Mouse (Mus musculus) brown adipose tissue, adult 24 weeks (tissue): ENCODE data around the gene Cd247. TPM values are rescaled to one million over a fixed set of nuclear protein-coding genes. Genes with fewer than 3 reads are reported as not detected.

Source experiments
- H3K27ac ChIP-seq: fragments of 200-500 bp; replicated peaks from 2 replicates; pipeline ENCODE4 v1.5.1; 2012; ENCODE audit warnings: low read depth, mild to moderate bottlenecking, low read length
- H3K4me1 ChIP-seq: fragments of 200-500 bp; 2 replicates; pipeline ENCODE4 v1.6.1; 2012; ENCODE audit warnings: low read length, mixed read lengths; ENCODE audit not compliant: control insufficient read depth, insufficient read depth, insufficient read length
- H3K4me3 ChIP-seq: fragments of 200-500 bp; 2 replicates; pipeline ENCODE4 v1.5.1; 2012; ENCODE audit warnings: low read depth, mild to moderate bottlenecking, low read length, moderate library complexity; ENCODE audit not compliant: insufficient read depth
- polyA plus RNA-seq: library from polyadenylated mRNA; stranded (reverse); fragments of >200 nt; gene quantifications from 2 replicates; pipeline ENCODE4 v1.2.4, GENCODE M21; 2012; ENCODE audit not compliant: missing spikeins, insufficient read depth, insufficient read length

Gene Cd247
- polyA plus RNA-seq, 1 experiment: 3.3 TPM

- Histone ChIP-seq H3K4me1 (no peaks in the 10 kb centered on the region; the same call in 1 of the 2 replicates), H3K4me3 (no peak overlapping the region), H3K27ac (no peak overlapping the region)
These were observed 2.2 kb downstream of the Cd247 start for GRCm38 (mm10) chr1:165790461-165791210.

DNA sequence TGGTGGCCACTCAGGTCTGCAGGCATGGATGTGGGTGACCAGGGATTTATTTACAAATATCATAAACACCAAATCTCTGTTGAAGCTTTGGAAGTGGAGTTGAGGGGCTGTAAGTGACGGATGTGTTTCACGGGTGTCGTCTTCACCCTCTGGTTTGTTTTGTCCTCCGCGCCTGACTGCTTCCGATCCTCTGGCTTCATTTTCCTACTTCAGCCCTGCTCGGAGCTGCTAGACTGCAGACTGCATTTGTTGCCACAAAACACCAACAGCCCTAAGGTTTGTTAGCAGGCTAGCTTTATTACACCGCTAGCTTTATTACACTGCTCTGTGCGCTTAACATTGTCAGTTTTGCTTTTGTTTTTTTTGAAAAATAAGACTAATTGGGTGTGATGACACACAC is 2.9 kb downstream of the Cd247 start:
- no peaks in the 10 kb centered on the region for H3K4me1 ChIP-seq
- H3K4me3 ChIP-seq: no peak overlapping the region
- H3K27ac ChIP-seq: no peak overlapping the region

- Histone ChIP-seq H3K27ac (no peak overlapping the region), H3K4me3 (no peak overlapping the region), H3K4me1 (no peaks in the 10 kb centered on the region)
These were observed 13.3 kb downstream of the Cd247 start for GRCm38 (mm10) chr1:165801709-165802310.

DNA sequence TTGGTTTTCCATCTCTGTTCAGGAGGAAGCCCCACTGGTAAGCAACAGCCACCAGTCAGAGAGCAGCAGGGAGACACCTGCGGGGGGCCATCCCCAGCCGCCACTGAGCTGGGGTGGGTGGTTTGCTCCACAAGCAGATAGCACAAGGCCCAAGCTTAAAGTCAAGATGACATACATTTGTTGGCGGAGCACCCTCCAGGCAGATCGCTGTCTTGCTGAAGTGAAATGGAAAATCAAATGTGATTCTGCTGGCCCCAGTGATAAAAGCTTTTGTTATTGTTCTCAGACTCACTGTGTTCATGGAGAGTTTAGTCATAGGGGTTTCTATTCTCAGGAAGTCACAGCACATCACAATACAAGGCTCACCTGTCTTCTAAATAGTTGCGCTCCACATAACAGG is 14.6 kb downstream of the Cd247 start:
- Histone ChIP-seq H3K27ac (no peak overlapping the region), H3K4me1 (no peaks in the 10 kb centered on the region), H3K4me3 (no peak overlapping the region)

DNA sequence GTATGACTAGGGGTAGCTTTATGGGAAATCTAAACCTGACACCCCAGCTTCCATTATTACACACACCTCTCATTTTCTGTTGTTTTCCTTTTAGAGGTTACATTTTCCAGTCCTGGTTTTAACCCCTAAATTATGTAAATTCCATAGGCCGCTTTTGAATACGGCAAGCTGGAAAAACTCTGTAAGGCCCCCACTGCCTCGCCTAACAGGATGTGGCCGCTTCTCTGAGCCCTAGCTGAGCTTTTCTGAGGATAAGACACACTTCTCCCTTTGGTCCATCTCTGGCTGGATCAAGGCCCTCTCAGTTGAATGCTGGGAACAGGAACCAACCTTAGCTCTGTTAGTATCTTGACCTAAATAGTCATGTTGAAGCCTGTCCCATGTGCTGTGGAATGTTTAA is 15.7 kb downstream of the Cd247 start:
- Histone ChIP-seq H3K4me3 (no peak overlapping the region), H3K4me1 (no peaks in the 10 kb centered on the region), H3K27ac (no peak overlapping the region)

- peaks cover 13% of the 10 kb centered on the region; the same call in 1 of the 2 replicates for H3K4me1 ChIP-seq
- H3K27ac ChIP-seq: no peak overlapping the region
- H3K4me3 ChIP-seq: no peak overlapping the region
These were observed 22.2 kb downstream of the Cd247 start for GRCm38 (mm10) chr1:165810633-165811032.

- Histone ChIP-seq H3K27ac (no peak overlapping the region), H3K4me1 (peaks cover 13% of the 10 kb centered on the region; the same call in 1 of the 2 replicates), H3K4me3 (no peak overlapping the region)
These were observed 22.7 kb downstream of the Cd247 start for GRCm38 (mm10) chr1:165811170-165811569.

- H3K4me3 ChIP-seq: no peak overlapping the region
- H3K4me1 ChIP-seq: peaks cover 18% of the 10 kb centered on the region
- H3K27ac ChIP-seq: no peak overlapping the region
These were observed 24.3 kb downstream of the Cd247 start for GRCm38 (mm10) chr1:165812775-165813174.

DNA sequence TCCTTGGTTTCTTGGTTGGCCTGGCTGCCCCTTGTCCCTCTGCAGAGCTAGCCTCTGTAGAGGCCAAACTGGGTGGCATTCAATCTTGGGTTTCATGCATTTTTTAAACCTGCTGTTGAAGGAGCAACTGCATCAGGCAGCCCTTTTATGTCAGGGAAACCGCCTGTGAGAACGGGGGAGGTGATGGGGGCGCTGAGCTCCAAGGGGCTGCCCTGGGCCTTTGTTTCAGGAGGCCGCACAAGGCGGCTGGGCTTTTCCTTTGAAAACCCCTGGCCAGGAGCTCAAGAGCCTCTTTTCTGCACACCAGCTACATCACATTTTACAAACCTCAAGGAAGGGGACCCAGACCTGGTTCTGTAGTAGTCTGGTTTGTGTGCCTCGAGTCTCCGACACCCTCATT is 25.6 kb downstream of the Cd247 start:
- no peak overlapping the region for H3K4me3 ChIP-seq
- H3K27ac ChIP-seq: no peak overlapping the region
- peaks cover 30% of the 10 kb centered on the region for H3K4me1 ChIP-seq

DNA sequence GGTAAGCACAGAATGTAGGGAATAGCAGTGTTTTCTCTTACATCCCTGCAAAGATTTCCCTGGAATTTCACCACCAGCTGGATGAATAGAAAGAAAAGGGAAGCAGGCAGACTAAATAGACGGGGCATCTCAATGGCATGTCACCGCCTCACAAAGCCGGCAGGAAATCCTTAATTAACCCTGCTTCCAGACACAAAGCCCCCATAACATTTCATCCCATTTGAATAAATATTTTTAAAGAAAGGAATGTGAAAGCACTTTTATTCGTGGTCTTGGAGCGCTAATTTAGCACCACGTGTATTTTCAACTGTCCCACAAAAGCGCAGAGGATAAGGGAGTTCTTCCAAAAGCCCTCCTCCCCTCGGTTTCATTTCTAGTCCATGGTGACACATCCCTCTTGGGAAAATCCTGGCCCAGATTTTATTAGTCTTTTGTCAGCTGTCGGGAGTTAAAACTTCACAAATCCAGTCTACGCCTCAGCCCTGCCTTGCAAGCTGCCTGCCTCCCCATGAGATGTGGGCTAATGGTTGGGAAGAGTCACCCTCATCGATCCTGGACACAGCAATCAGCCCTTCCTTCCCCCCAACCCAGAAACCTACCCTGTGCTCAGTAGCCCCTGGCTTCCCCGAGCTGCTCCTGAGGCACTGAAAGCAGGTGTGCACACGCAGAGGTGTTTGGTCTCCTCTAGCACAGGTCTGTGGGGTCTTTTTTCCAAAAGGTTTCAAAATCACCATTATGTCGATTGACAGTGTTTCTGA is 26.2 kb downstream of the Cd247 start:
- Histone ChIP-seq H3K27ac (0 out of 2 replicates have a peak overlapping the region, but pooled peaks have one; percentile 2), H3K4me1 (peaks cover 34% of the 10 kb centered on the region), H3K4me3 (no peak overlapping the region)

DNA sequence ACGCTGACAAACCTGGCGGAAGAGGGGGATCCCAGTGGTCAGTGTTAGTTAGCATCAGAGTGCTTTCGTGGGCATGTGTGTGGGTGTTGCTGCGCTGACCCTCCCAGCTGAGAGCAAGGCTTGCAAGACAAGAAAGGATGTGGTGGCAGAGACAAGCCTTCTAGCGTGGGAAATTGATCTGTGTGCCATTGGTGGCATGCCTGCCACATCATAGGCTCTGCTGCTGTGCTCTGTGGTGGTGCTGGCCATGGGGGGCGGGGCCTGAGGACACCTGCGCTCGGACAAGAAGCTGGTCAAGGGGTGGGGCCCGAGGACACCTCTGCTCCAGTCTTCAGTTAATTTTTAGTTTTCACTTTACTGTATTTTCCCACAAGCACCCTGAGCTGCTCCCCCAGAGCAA is 27.9 kb downstream of the Cd247 start:
- Histone ChIP-seq H3K4me1 (peaks cover 38% of the 10 kb centered on the region), H3K27ac (no peak overlapping the region), H3K4me3 (no peak overlapping the region)

GRCm38 (mm10) chr1:165817264-165817663 is 28.8 kb downstream of the Cd247 start:
- Histone ChIP-seq H3K4me1 (peaks cover 38% of the 10 kb centered on the region), H3K4me3 (no peak overlapping the region), H3K27ac (peak overlapping the region; percentile 84)

GRCm38 (mm10) chr1:165818145-165818860 is 29.8 kb downstream of the Cd247 start:
- H3K4me1 ChIP-seq: peaks cover 38% of the 10 kb centered on the region
- peak overlapping the region; percentile 84 for H3K27ac ChIP-seq
- no peak overlapping the region for H3K4me3 ChIP-seq

GRCm38 (mm10) chr1:165819147-165819546 is 30.7 kb downstream of the Cd247 start:
- H3K27ac ChIP-seq: peak overlapping the region; percentile 89
- no peak overlapping the region for H3K4me3 ChIP-seq
- H3K4me1 ChIP-seq: peaks cover 36% of the 10 kb centered on the region

DNA sequence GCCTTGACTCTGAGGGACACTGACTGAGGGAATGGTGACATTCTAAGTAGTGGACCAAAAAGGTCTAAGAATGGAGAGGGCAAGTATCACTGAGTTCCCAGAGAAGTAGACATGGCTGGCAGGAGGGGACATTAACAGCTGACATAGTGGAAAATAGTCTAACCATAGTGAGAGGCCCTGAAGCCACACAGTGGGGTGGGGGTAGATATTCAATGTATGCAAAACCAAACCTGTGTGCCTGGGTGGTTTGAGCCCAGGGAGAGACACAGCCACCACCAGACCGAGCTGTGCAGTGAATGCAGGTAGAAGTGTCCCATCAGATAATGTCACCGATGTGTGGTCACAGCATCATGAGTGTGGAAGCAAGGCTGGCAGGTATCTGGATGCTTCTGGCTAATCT is 33.5 kb downstream of the Cd247 start:
- H3K4me1 ChIP-seq: peaks cover 30% of the 10 kb centered on the region
- no peak overlapping the region for H3K4me3 ChIP-seq
- H3K27ac ChIP-seq: no peak overlapping the region
